Mouse (Mus musculus) small intestine, adult 2 months (tissue): ENCODE data around the gene Patj. TPM values are rescaled to one million over a fixed set of nuclear protein-coding genes. Genes with fewer than 3 reads are reported as not detected.

ENCODE experiments used
- H3K27ac ChIP-seq: fragments of 200-500 bp; 2 replicates; pipeline ENCODE4 v1.5.1; 2012; ENCODE audit warnings: low read depth, low read length, control low read depth, inconsistent platforms; ENCODE audit not compliant: insufficient read depth
- H3K27me3 ChIP-seq: fragments of 200-500 bp; 2 replicates; pipeline ENCODE4 v1.6.1; 2012; ENCODE audit warnings: mild to moderate bottlenecking, moderate library complexity, low read length, inconsistent platforms; ENCODE audit not compliant: control insufficient read depth, insufficient read depth
- H3K36me3 ChIP-seq: fragments of 200-500 bp; 2 replicates; pipeline ENCODE4 v1.6.1; 2012; ENCODE audit warnings: mild to moderate bottlenecking, low read length, control low read depth, inconsistent platforms; ENCODE audit not compliant: control insufficient read depth, insufficient read depth
- H3K4me1 ChIP-seq: fragments of 200-500 bp; 2 replicates; pipeline ENCODE4 v1.6.1; 2012; ENCODE audit warnings: low read length, inconsistent platforms, mixed read lengths; ENCODE audit not compliant: control insufficient read depth, insufficient read depth, insufficient read length
- H3K4me3 ChIP-seq: fragments of 200-500 bp; 2 replicates; pipeline ENCODE4 v1.5.1; 2012; ENCODE audit warnings: low read depth, mild to moderate bottlenecking, control low read depth, inconsistent platforms, low read length, moderate library complexity
- CTCF ChIP-seq: fragments of 200-500 bp; IDR thresholded peaks from 2 replicates; pipeline ENCODE4 v1.5.1; 2012; ENCODE audit warnings: low read depth, mild to moderate bottlenecking, control low read depth, inconsistent platforms, low read length, moderate library complexity, mixed read lengths; ENCODE audit not compliant: insufficient replicate concordance, insufficient read length; ENCODE audit errors: extremely low read depth
- POLR2A ChIP-seq: fragments of 200-500 bp; IDR thresholded peaks from 2 replicates; pipeline ENCODE4 v1.6.1; 2012; ENCODE audit warnings: low read depth, mild to moderate bottlenecking, control low read depth, inconsistent platforms, low read length, moderate library complexity
- WGBS: fragments of 180-500 bp; shearing (Covaris S2); methylation state at CpG from one replicate; pipeline ENCODE4 v1.1.7; 2018; 5-methylcytosine and 5-hydroxymethylcytosine counted together
- polyA plus RNA-seq: library from polyadenylated mRNA; depleted of rRNA; stranded (reverse); fragments of >200 nt; gene quantifications from 2 replicates; pipeline ENCODE4 v1.2.3, GENCODE M21; 2012

The Patj gene
- polyA plus RNA-seq, 1 experiment = 29.6 TPM

- no peak for TF ChIP-seq CTCF
- no peak for TF ChIP-seq POLR2A
- no peaks in the 10 kb centered on the region for H3K27me3 ChIP-seq
- peaks cover 12% of the 10 kb centered on the region for H3K36me3 ChIP-seq
- H3K27ac ChIP-seq = no peak overlapping the region
- no peak overlapping the region for H3K4me3 ChIP-seq
- no peaks in the 10 kb centered on the region for H3K4me1 ChIP-seq
- 90% methylated on average over 2 of the region's 2 CpGs for WGBS
These were observed 263.4 kb downstream of the Patj start for GRCm38 (mm10) chr4:98659032-98659431.

GRCm38 (mm10) chr4:98660534-98660933 lies 264.9 kb downstream of the Patj start:
- H3K27ac ChIP-seq = no peak overlapping the region
- 47% methylated on average over 2 of the region's 2 CpGs for WGBS
- TF ChIP-seq CTCF (no peak), POLR2A (no peak)

DNA sequence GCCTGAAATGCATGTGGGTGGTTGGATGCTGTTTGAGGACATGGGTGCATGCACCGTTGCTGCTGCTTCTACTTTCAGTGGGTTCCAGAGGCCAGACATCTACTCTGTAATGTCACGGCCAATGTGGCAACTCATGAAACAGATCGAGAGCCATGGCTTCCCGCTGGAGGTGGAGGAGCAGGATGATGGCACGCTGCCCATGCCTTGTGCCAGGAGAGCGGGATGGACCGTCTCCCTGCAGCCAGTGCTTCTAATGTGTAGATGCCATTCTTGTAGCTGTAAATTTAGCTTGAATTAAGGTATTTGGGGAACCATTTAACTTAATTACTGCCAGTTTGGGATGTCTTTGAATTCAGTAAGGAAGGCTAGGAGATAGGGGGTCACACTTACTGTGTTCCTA lies 270.3 kb downstream of the Patj start:
- no peaks in the 10 kb centered on the region for H3K4me1 ChIP-seq
- peaks cover 13% of the 10 kb centered on the region for H3K36me3 ChIP-seq
- TF ChIP-seq POLR2A (no peak), CTCF (no peak)
- no peaks in the 10 kb centered on the region for H3K27me3 ChIP-seq
- no peak overlapping the region for H3K4me3 ChIP-seq
- no peak overlapping the region for H3K27ac ChIP-seq
- 92% methylated on average over 7 of the region's 7 CpGs for WGBS

More at GRCm38 (mm10) chr4:98660534-98660933, 264.9 kb downstream of the Patj start:
- peaks cover 5% of the 10 kb centered on the region for H3K36me3 ChIP-seq
- H3K27me3 ChIP-seq = no peaks in the 10 kb centered on the region
- no peak overlapping the region for H3K4me3 ChIP-seq
- H3K4me1 ChIP-seq = no peaks in the 10 kb centered on the region

DNA sequence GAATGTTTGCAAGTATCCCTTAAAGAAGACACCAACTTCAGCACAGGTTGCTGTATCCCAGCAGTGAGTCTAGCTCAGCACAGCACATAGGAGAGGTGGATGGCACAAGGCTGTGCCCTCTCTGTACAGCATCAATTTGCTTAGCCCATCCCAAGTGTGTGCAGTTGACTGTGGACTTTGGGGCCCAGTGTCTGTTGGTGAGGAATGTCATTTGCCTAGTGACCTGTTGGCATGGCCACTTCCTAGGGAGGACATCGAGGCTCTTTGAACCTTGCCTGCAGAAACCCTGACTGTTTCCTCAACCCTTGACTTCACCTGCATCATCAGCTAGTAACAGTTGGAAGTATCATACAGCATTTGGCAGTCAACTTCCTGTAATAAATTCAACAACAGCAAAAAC lies 270.9 kb downstream of the Patj start:
- Histone ChIP-seq H3K27me3 (no peaks in the 10 kb centered on the region), H3K27ac (no peak overlapping the region), H3K4me1 (no peaks in the 10 kb centered on the region), H3K4me3 (no peak overlapping the region), H3K36me3 (peaks cover 17% of the 10 kb centered on the region)
- TF ChIP-seq POLR2A (no peak), CTCF (no peak)
- WGBS = 65% methylated on average over 1 of the region's 1 CpGs

DNA sequence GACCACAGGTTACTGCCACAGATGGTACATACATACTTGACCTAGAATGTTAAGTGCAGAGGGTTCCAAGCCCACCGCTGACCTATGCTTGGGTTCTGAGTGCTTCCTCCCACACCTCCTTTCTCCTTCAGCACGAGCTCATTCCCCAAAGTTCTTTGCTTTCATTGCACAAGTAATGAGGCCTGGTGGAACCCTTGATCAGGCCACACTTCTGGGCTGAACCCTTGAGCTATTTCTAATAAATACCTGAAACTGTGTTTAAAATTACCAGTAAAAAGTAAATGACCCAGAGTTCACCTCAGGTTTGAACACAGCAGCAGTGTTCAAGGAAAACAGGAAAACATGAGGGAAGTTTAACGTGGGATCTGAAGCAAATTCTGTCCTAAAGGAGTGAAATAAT lies 271.4 kb downstream of the Patj start:
- peaks cover 17% of the 10 kb centered on the region for H3K36me3 ChIP-seq
- no peaks in the 10 kb centered on the region for H3K27me3 ChIP-seq
- 88% methylated on average over 3 of the region's 3 CpGs for WGBS
- TF ChIP-seq CTCF (no peak), POLR2A (no peak)
- H3K27ac ChIP-seq = no peak overlapping the region
- H3K4me3 ChIP-seq = no peak overlapping the region
- H3K4me1 ChIP-seq = no peaks in the 10 kb centered on the region

GRCm38 (mm10) chr4:98677506-98677905 lies 281.9 kb downstream of the Patj start:
- Histone ChIP-seq H3K4me1 (no peaks in the 10 kb centered on the region), H3K4me3 (no peak overlapping the region), H3K36me3 (peaks cover 19% of the 10 kb centered on the region), H3K27me3 (no peaks in the 10 kb centered on the region), H3K27ac (no peak overlapping the region)
- no peak for TF ChIP-seq POLR2A
- no peak for TF ChIP-seq CTCF
- WGBS = 61% methylated on average over 9 of the region's 9 CpGs

DNA sequence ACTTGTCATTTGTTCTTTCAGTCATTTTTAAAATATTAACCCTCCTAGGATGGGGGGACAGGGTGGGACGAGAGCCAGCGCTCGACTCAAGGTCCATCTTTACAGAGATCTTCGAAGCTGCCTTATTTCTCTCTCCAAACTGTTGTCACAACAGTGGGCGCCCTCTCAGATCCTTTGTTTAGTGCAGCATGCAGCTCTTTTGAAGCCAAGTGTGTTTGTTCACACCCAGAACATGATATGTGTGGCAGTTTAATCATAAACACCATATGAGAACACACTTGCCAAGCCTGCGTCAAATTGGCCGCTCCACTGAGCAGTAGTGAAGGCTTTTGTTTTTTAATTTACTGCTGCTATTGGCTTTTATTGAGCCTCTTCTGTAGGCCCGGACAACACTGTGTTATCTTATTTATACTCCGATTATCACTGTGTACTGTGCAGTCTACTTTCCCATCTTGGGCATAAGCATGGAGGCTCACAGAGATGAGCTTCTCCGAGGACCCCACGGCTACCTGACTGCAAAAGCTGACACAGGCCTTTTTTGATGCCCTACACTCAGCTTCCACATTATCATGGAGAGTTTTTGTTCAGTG lies 291.2 kb downstream of the Patj start:
- Histone ChIP-seq H3K4me3 (no peak overlapping the region), H3K27ac (no peak overlapping the region), H3K4me1 (no peaks in the 10 kb centered on the region), H3K36me3 (peaks cover 27% of the 10 kb centered on the region), H3K27me3 (no peaks in the 10 kb centered on the region)
- TF ChIP-seq POLR2A (no peak), CTCF (no peak)
- 88% methylated on average over 11 of the region's 11 CpGs for WGBS

GRCm38 (mm10) chr4:98688116-98688515 lies 292.5 kb downstream of the Patj start:
- TF ChIP-seq CTCF (no peak), POLR2A (no peak)
- WGBS = 93% methylated on average over 11 of the region's 11 CpGs
- no peak overlapping the region for H3K4me3 ChIP-seq

More at GRCm38 (mm10) chr4:98688116-98688515, 292.5 kb downstream of the Patj start:
- no peaks in the 10 kb centered on the region for H3K27me3 ChIP-seq
- no peak overlapping the region for H3K27ac ChIP-seq
- no peaks in the 10 kb centered on the region for H3K4me1 ChIP-seq
- H3K36me3 ChIP-seq = peaks cover 27% of the 10 kb centered on the region
